Mouse (Mus musculus): ENCODE data around the gene Gng7. TPM values are rescaled to one million over a fixed set of nuclear protein-coding genes. Genes with fewer than 3 reads are reported as not detected.

Gng7 gene
- total and polyA plus RNA-seq, 2 experiments from 2014 or later = 0.11 to 0.64 TPM

DNA sequence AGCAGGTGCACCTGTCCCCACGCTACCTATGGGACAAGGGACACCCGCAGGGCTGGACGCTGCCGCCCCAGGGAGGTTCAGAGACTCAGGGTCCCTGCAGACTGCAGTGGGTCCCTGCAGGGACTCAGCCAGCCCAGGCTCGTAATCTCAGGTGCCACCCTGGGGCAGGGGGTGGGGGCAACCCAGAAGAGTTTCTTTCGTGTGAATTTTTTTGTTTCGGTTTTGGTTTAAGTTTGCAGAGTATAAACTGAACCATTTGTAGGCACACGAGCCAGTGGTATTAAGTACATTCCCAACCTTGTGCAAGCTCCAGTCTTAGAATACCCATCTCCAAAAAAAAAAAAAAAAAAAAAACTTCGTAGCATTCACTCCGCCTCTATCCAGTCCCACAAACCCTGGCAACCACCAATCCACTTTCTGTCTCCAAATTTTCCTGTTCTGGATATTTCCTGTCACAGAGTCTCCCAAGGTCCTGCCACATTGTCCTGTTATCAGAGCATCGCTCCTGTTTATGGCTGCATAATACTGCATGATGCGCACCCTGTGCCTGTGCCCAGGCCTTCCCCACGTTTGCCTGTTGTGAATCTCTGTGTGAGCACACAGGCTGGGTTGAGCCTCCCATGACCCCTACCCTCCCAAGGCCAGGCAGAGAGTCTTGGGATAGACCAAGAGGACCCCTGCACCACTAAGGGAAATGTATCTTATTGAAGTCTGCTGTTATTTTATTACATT is 28.6 kb downstream of the Gng7 start:
- Histone ChIP-seq H3K36me3 (replicated peaks; ENCODE audit: control insufficient read depth, insufficient read depth, low read length) (no peaks in the 10 kb centered on the region), H3K27me3 (ENCODE audit: control insufficient read depth, insufficient read depth, low read length) (peaks cover 10% of the 10 kb centered on the region; the same call in 1 of the 2 replicates), H3K4me3 (ENCODE audit: low read depth, low read length) (peak overlapping the region; percentile 43), H3K4me2 (ENCODE audit: low read depth, low read length) (peak overlapping the region; percentile 82), H3K4me1 (ENCODE audit: control insufficient read depth, insufficient read depth) (peaks cover 18% of the 10 kb centered on the region), H3K9ac (replicated peaks; ENCODE audit: low read depth, low read length) (peak overlapping the region; percentile 53), H3K9me3 (replicated peaks; ENCODE audit: control insufficient read depth, low read length) (no peaks in the 10 kb centered on the region), H3K27ac (ENCODE audit: low read depth) (no peak overlapping the region)
- DNase-seq (ENCODE audit: low spot score) = no peak
- WGBS = 34% methylated on average over 13 of the region's 13 CpGs
- ATAC-seq (ENCODE audit: insufficient read depth, low read depth) = no peak
- no peak for TF ChIP-seq EP300 (IDR thresholded peaks at IDR 0.05; ENCODE audit: low read depth)
- TF ChIP-seq CTCF (IDR thresholded peaks at IDR 0.05; ENCODE audit: low read depth) = no peak

DNA sequence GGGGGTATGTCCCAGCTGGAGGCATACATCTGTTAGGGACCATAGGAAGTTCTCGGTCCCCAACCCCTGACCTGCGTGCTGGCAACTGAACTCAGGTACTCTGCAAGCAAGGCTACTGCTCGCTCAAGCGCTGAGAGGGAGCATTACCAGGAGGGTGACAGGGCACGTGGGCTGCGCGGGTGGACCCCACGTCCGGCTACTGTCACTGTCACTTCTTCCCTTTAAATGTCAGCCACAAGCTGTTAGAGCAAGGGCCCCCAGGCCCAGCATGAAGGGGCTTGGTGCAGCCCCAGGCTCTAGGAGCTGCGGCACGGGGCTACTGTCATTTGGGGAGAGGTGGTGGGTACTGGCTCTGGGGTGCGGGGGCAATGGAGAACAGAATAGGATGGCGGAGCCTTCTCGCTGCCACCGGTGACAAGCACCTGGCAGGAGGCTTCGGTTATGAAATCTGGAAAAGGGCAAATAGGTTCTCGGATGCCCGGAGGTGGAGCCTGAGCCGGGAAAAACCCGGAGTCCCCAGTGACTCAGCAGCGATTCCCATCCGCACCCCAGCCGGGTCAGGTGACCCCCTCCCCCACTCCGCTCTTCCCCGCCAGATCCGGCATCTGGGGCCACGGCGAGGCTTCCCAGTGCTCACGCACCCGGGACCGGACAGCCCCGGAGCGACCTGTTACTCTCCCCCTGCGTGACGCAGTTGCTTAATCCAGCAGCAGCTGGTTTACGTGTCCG is 29.3 kb downstream of the Gng7 start:
- 13% methylated on average over 37 of the region's 37 CpGs for WGBS
- peak overlapping the region; percentile 43 for H3K4me3 ChIP-seq (ENCODE audit: low read depth, low read length)
- H3K4me2 ChIP-seq (ENCODE audit: low read depth, low read length) = peak overlapping the region; percentile 82
- no peaks in the 10 kb centered on the region for H3K9me3 ChIP-seq (replicated peaks; ENCODE audit: control insufficient read depth, low read length)
- no peak overlapping the region for H3K27ac ChIP-seq (ENCODE audit: low read depth)
- ATAC-seq (ENCODE audit: insufficient read depth, low read depth) (no peak), DNase-seq (ENCODE audit: low spot score) (no peak)
- no peaks in the 10 kb centered on the region for H3K36me3 ChIP-seq (replicated peaks; ENCODE audit: control insufficient read depth, insufficient read depth, low read length)
- H3K4me1 ChIP-seq (ENCODE audit: control insufficient read depth, insufficient read depth) = peaks cover 18% of the 10 kb centered on the region
- TF ChIP-seq EP300 (IDR thresholded peaks at IDR 0.05; ENCODE audit: low read depth) (no peak), CTCF (IDR thresholded peaks at IDR 0.05; ENCODE audit: low read depth) (no peak)
- H3K9ac ChIP-seq (replicated peaks; ENCODE audit: low read depth, low read length) = peak overlapping the region; percentile 53
- peaks cover 10% of the 10 kb centered on the region; the same call in 1 of the 2 replicates for H3K27me3 ChIP-seq (ENCODE audit: control insufficient read depth, insufficient read depth, low read length)

DNA sequence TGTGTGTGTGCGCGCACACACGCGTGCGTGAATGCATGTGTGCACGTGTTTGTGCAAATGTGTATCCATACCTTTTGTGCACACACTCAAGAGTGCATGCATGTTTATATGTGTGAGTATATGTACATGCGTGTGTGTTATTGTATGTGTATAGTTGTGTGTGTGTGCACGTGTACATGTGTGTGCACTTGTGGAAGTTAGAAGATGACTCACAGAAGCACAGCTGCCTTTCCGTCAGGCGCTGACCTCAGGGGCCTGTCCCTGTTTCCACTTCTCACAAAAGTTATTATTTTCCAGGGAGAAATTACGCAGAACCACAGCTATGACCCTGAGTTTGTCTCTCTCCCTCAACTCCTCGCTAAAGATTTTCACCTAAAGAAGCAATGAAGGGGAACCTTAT is 30.5 kb downstream of the Gng7 start:
- Histone ChIP-seq H3K27me3 (ENCODE audit: control insufficient read depth, insufficient read depth, low read length) (peaks cover 10% of the 10 kb centered on the region; the same call in 1 of the 2 replicates), H3K4me2 (ENCODE audit: low read depth, low read length) (no peak overlapping the region), H3K4me1 (ENCODE audit: control insufficient read depth, insufficient read depth) (peaks cover 18% of the 10 kb centered on the region), H3K36me3 (replicated peaks; ENCODE audit: control insufficient read depth, insufficient read depth, low read length) (no peaks in the 10 kb centered on the region), H3K4me3 (ENCODE audit: low read depth, low read length) (no peak overlapping the region), H3K9me3 (replicated peaks; ENCODE audit: control insufficient read depth, low read length) (no peaks in the 10 kb centered on the region), H3K27ac (ENCODE audit: low read depth) (no peak overlapping the region), H3K9ac (replicated peaks; ENCODE audit: low read depth, low read length) (no peak overlapping the region)
- ATAC-seq (ENCODE audit: insufficient read depth, low read depth) = no peak
- 89% methylated on average over 12 of the region's 12 CpGs for WGBS
- TF ChIP-seq EP300 (IDR thresholded peaks at IDR 0.05; ENCODE audit: low read depth) = no peak
- no peak for TF ChIP-seq CTCF (IDR thresholded peaks at IDR 0.05; ENCODE audit: low read depth)
- no peak for DNase-seq (ENCODE audit: low spot score)

DNA sequence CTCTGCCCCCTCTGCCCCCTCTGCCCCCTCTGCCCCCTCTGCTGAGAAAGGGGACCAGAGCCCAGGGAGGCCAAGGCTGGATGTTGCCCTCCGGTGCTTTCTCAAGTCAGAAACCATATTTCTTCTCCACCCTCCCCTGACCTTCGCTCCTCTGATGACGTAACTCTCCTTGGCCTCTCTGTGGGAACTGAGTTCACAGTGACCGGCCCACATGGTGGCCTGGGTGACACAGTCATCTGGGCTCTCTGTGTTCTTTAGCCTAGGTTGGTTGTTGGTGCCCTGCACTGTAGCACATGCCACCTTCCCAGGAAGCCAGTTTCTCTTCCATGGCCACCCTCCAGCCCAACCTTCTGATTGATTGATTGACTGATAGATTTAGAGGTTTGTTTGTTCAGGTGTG is 32.4 kb downstream of the Gng7 start:
- WGBS = 75% methylated on average over 4 of the region's 4 CpGs
- Histone ChIP-seq H3K27ac (ENCODE audit: low read depth) (no peak overlapping the region), H3K27me3 (ENCODE audit: control insufficient read depth, insufficient read depth, low read length) (peaks cover 10% of the 10 kb centered on the region; the same call in 1 of the 2 replicates), H3K4me3 (ENCODE audit: low read depth, low read length) (no peak overlapping the region), H3K4me2 (ENCODE audit: low read depth, low read length) (no peak overlapping the region), H3K4me1 (ENCODE audit: control insufficient read depth, insufficient read depth) (peaks cover 12% of the 10 kb centered on the region), H3K9ac (replicated peaks; ENCODE audit: low read depth, low read length) (no peak overlapping the region), H3K36me3 (replicated peaks; ENCODE audit: control insufficient read depth, insufficient read depth, low read length) (no peaks in the 10 kb centered on the region), H3K9me3 (replicated peaks; ENCODE audit: control insufficient read depth, low read length) (no peaks in the 10 kb centered on the region)
- DNase-seq (ENCODE audit: low spot score) (no peak), ATAC-seq (ENCODE audit: insufficient read depth, low read depth) (no peak)
- TF ChIP-seq EP300 (IDR thresholded peaks at IDR 0.05; ENCODE audit: low read depth) (no peak), CTCF (IDR thresholded peaks at IDR 0.05; ENCODE audit: low read depth) (no peak)

DNA sequence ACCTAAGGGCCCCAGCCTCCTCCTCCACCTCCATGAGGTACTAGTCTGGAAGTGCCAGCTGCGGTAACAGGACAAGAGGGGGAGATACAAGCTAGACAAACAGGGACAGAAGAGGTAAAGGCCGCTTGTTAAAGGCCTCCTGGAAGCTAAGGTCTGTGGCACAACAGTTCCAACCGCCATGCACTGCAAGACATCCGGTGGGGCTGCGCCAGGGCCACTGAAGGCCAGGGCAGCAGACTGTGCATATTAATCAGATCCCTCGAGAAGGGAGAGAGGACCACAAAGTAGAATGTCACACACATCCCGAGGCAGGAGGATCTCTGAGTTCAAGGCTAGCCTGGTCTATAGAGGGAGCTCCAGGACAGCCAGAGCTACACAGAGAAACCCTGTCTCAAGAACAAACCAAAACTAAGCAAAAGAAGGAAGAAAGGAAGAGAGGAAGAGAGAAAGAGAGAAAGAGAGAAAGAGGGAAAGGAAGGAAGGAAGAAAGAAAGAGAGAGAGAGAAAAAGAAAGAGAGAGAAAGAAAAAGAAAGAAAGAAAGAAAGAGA is 33.1 kb downstream of the Gng7 start:
- no peak for TF ChIP-seq EP300 (IDR thresholded peaks at IDR 0.05; ENCODE audit: low read depth)
- no peak for TF ChIP-seq CTCF (IDR thresholded peaks at IDR 0.05; ENCODE audit: low read depth)
- DNase-seq (ENCODE audit: low spot score) = no peak
- no peak overlapping the region for H3K4me3 ChIP-seq (ENCODE audit: low read depth, low read length)
- WGBS = 54% methylated on average over 7 of the region's 7 CpGs
- H3K9me3 ChIP-seq (replicated peaks; ENCODE audit: control insufficient read depth, low read length) = no peaks in the 10 kb centered on the region
- H3K4me2 ChIP-seq (ENCODE audit: low read depth, low read length) = no peak overlapping the region
- H3K4me1 ChIP-seq (ENCODE audit: control insufficient read depth, insufficient read depth) = peaks cover 8% of the 10 kb centered on the region
- H3K9ac ChIP-seq (replicated peaks; ENCODE audit: low read depth, low read length) = no peak overlapping the region
- H3K36me3 ChIP-seq (replicated peaks; ENCODE audit: control insufficient read depth, insufficient read depth, low read length) = no peaks in the 10 kb centered on the region
- ATAC-seq (ENCODE audit: insufficient read depth, low read depth) = no peak
- no peak overlapping the region for H3K27ac ChIP-seq (ENCODE audit: low read depth)
- peaks cover 10% of the 10 kb centered on the region; the same call in 1 of the 2 replicates for H3K27me3 ChIP-seq (ENCODE audit: control insufficient read depth, insufficient read depth, low read length)
